Mouse (Mus musculus) G1E (cell line): ENCODE results near the gene Auts2. TPM values are rescaled to one million over a fixed set of nuclear protein-coding genes. Genes with fewer than 3 reads are reported as not detected.

ENCODE experiments used
- ATAC-seq: 2 replicates; pipeline ENCODE4 v1.8.0; 2016; ENCODE audit warnings: mild to moderate bottlenecking; ENCODE audit not compliant: insufficient number of reproducible peaks, poor library complexity, low FRiP score, severe bottlenecking; ENCODE audit errors: extremely low read depth
- DNase-seq: peaks from one replicate; pipeline ENCODE4 v3.0.0; 2012; ENCODE audit warnings: low spot score
- H3K27me3 ChIP-seq: 2 replicates; pipeline ENCODE4 v1.6.1; 2012; ENCODE audit warnings: mild to moderate bottlenecking, low read length, inconsistent platforms; ENCODE audit not compliant: insufficient read depth
- H3K36me3 ChIP-seq: replicated peaks from 2 replicates; pipeline ENCODE3; 2012; ENCODE audit warnings: mild to moderate bottlenecking, inconsistent platforms
- H3K4me1 ChIP-seq: 2 replicates; pipeline ENCODE4 v1.6.1; 2012; ENCODE audit warnings: low read depth, low read length, inconsistent platforms, mixed read lengths; ENCODE audit not compliant: insufficient read depth
- H3K4me3 ChIP-seq: 2 replicates; pipeline ENCODE4 v1.5.1; 2012; ENCODE audit warnings: low read depth, mild to moderate bottlenecking, inconsistent platforms, low read length, moderate library complexity, mixed read lengths
- H3K9me3 ChIP-seq: replicated peaks from 2 replicates; pipeline ENCODE4 v1.6.1; 2012; ENCODE audit warnings: inconsistent platforms
- CTCF ChIP-seq: IDR thresholded peaks from 2 replicates; pipeline ENCODE4 v1.5.1; 2012; ENCODE audit warnings: low read depth, low read length, inconsistent platforms, mixed read lengths
- GATA1 ChIP-seq: IDR thresholded peaks from 2 replicates; pipeline ENCODE4 v1.6.1; 2012; ENCODE audit warnings: borderline replicate concordance, low read length, inconsistent platforms, mixed read lengths
- GATA2 ChIP-seq: IDR thresholded peaks from 2 replicates; pipeline ENCODE4 v1.6.1; 2012; ENCODE audit warnings: low read depth, low read length, inconsistent platforms, borderline replicate concordance
- POLR2AphosphoS5 ChIP-seq: IDR thresholded peaks from 2 replicates; pipeline ENCODE4 v1.6.1; 2012; ENCODE audit warnings: low read depth, low read length, inconsistent platforms; ENCODE audit not compliant: insufficient replicate concordance
- TAL1 ChIP-seq: conservative IDR thresholded peaks from 2 replicates; pipeline ENCODE4 v1.6.1; 2012; ENCODE audit warnings: low read depth, low read length, inconsistent platforms, mixed read lengths
- polyA plus RNA-seq: library from polyadenylated mRNA; stranded (reverse); fragments of >175 nt; gene quantifications from 2 replicates; pipeline ENCODE4 v1.2.3, GENCODE M21; 2012
- total RNA-seq, 2 experiments: library from RNA; stranded (forward) in 1 of 2; stranded (reverse) in 1 of 2; fragments of 200-1000 nt in 1 of 2; fragments of >200 nt in 1 of 2; fragmentation: Nextera tagmentation in 1 of 2; gene quantifications; 2 replicates each; pipeline ENCODE4 v1.2.3; 2014 to 2017

The Auts2 gene
- total and polyA plus RNA-seq, 3 experiments: 0.09 to 1.3 (median 0.90) TPM

GRCm38 (mm10) chr5:132368678-132369088 is 174.5 kb downstream of the Auts2 start:
- TF ChIP-seq GATA2 (no peak), POLR2AphosphoS5 (no peak), CTCF (no peak), GATA1 (no peak), TAL1 (no peak)
- peaks cover 17% of the 10 kb centered on the region for H3K4me1 ChIP-seq
- no peak overlapping the region for H3K4me3 ChIP-seq
- DNase-seq (no peak), ATAC-seq (no peak)
- H3K36me3 ChIP-seq: no peaks in the 10 kb centered on the region
- no peaks in the 10 kb centered on the region for H3K27me3 ChIP-seq
- H3K9me3 ChIP-seq: no peaks in the 10 kb centered on the region

GRCm38 (mm10) chr5:132361276-132361675 is 181.9 kb downstream of the Auts2 start:
- H3K4me3 ChIP-seq: no peak overlapping the region
- no peaks in the 10 kb centered on the region for H3K27me3 ChIP-seq
- peaks cover 19% of the 10 kb centered on the region for H3K4me1 ChIP-seq
- TF ChIP-seq CTCF (no peak), POLR2AphosphoS5 (no peak), GATA2 (no peak), TAL1 (no peak), GATA1 (no peak)
- ATAC-seq (no peak), DNase-seq (no peak)
- no peaks in the 10 kb centered on the region for H3K36me3 ChIP-seq
- no peaks in the 10 kb centered on the region for H3K9me3 ChIP-seq

- ATAC-seq (peak; percentile 30; the same call in 1 of the 2 replicates), DNase-seq (no peak)
- no peak overlapping the region for H3K4me3 ChIP-seq
- 0 out of 2 replicates have a peak, but pooled peaks cover 2% of the 10 kb centered on the region for H3K9me3 ChIP-seq
- TF ChIP-seq POLR2AphosphoS5: no peak
- no peak for TF ChIP-seq CTCF
- no peak for TF ChIP-seq TAL1
- no peak for TF ChIP-seq GATA2
- no peak for TF ChIP-seq GATA1
- no peaks in the 10 kb centered on the region for H3K27me3 ChIP-seq
- H3K4me1 ChIP-seq: peaks cover 19% of the 10 kb centered on the region
- H3K36me3 ChIP-seq: no peaks in the 10 kb centered on the region
Measured at GRCm38 (mm10) chr5:132357726-132358125, 185.4 kb downstream of the Auts2 start.

- Histone ChIP-seq H3K4me1 (peaks cover 25% of the 10 kb centered on the region), H3K36me3 (no peaks in the 10 kb centered on the region), H3K27me3 (no peaks in the 10 kb centered on the region), H3K9me3 (0 out of 2 replicates have a peak, but pooled peaks cover 2% of the 10 kb centered on the region), H3K4me3 (no peak overlapping the region)
- ATAC-seq (no peak), DNase-seq (no peak)
- TF ChIP-seq POLR2AphosphoS5 (no peak), GATA2 (no peak), TAL1 (no peak), GATA1 (no peak), CTCF (no peak)
Measured at GRCm38 (mm10) chr5:132355935-132356334, 187.2 kb downstream of the Auts2 start.

- ATAC-seq (peak; percentile 73; the same call in 1 of the 2 replicates), DNase-seq (no peak)
- Histone ChIP-seq H3K36me3 (no peaks in the 10 kb centered on the region), H3K4me1 (peaks cover 29% of the 10 kb centered on the region), H3K9me3 (0 out of 2 replicates have a peak, but pooled peaks cover 2% of the 10 kb centered on the region), H3K27me3 (no peaks in the 10 kb centered on the region), H3K4me3 (no peak overlapping the region)
- TF ChIP-seq GATA1 (no peak), POLR2AphosphoS5 (no peak), TAL1 (no peak), CTCF (no peak), GATA2 (no peak)
Measured at GRCm38 (mm10) chr5:132352437-132352836, 190.7 kb downstream of the Auts2 start.

- H3K4me3 ChIP-seq: no peak overlapping the region
- no peaks in the 10 kb centered on the region for H3K36me3 ChIP-seq
- ATAC-seq: no peak
- H3K4me1 ChIP-seq: peaks cover 29% of the 10 kb centered on the region
- no peak for DNase-seq
- no peak for TF ChIP-seq POLR2AphosphoS5
- no peak for TF ChIP-seq GATA2
- TF ChIP-seq TAL1: no peak
- TF ChIP-seq GATA1: no peak
- no peak for TF ChIP-seq CTCF
- H3K9me3 ChIP-seq: 0 out of 2 replicates have a peak, but pooled peaks cover 2% of the 10 kb centered on the region
- H3K27me3 ChIP-seq: no peaks in the 10 kb centered on the region
Measured at GRCm38 (mm10) chr5:132351139-132351538, 192.0 kb downstream of the Auts2 start.
